Mouse (Mus musculus) embryo, embryonic 9.5 days (tissue): Measurements from ENCODE around the gene Sema4a.

ENCODE experiments used
- DNase-seq: peaks from one replicate; pipeline ENCODE4 v3.0.0-alpha.2; 2017; ENCODE audit errors: extremely low spot score

Sema4a gene

GRCm38 (mm10) chr3:88460983-88461696 is at the start of gene Sema4a:
Gene Sema4a, minus strand, starts transcription at chr3:88461182.
- DNase-seq: no peak

GRCm38 (mm10) chr3:88509692-88510420 is 48.9 kb upstream of the Sema4a start, which contains the start of gene Lmna:
Gene Lmna, minus strand, starts transcription at chr3:88509956.
- DNase-seq: peak; percentile 93

GRCm38 (mm10) chr3:88509250-88509649 is 48.3 kb upstream of the Sema4a start:
- no peak for DNase-seq

- DNase-seq: no peak
These were observed 44.8 kb upstream of the Sema4a start for GRCm38 (mm10) chr3:88505765-88506164.

GRCm38 (mm10) chr3:88505081-88505480 is 44.1 kb upstream of the Sema4a start:
- DNase-seq: no peak

GRCm38 (mm10) chr3:88503881-88504746 is 43.1 kb upstream of the Sema4a start:
- DNase-seq: no peak

- DNase-seq: no peak
These were observed 42.5 kb upstream of the Sema4a start for GRCm38 (mm10) chr3:88503505-88503863.

- peak; percentile 51 for DNase-seq
These were observed 41.9 kb upstream of the Sema4a start for GRCm38 (mm10) chr3:88502641-88503504.

- DNase-seq: no peak
These were observed 41.1 kb upstream of the Sema4a start for GRCm38 (mm10) chr3:88502031-88502571.

- DNase-seq: no peak
These were observed 40.5 kb upstream of the Sema4a start for GRCm38 (mm10) chr3:88501366-88502030.

- DNase-seq: no peak
These were observed 39.8 kb upstream of the Sema4a start for GRCm38 (mm10) chr3:88500655-88501365.

- DNase-seq: no peak
These were observed 39.1 kb upstream of the Sema4a start for GRCm38 (mm10) chr3:88500087-88500486.

- no peak for DNase-seq
These were observed 38.6 kb upstream of the Sema4a start for GRCm38 (mm10) chr3:88499580-88499979.

GRCm38 (mm10) chr3:88495741-88496415 is 34.9 kb upstream of the Sema4a start:
- no peak for DNase-seq

GRCm38 (mm10) chr3:88494836-88495628 is 34.0 kb upstream of the Sema4a start:
- DNase-seq: no peak

- DNase-seq: no peak
These were observed 33.0 kb upstream of the Sema4a start for GRCm38 (mm10) chr3:88493706-88494582.

GRCm38 (mm10) chr3:88487396-88487795 is 26.4 kb upstream of the Sema4a start:
- DNase-seq: no peak
